13 mouse cellular contexts compared by ENCODE assay signal in the genomic region with DNA sequence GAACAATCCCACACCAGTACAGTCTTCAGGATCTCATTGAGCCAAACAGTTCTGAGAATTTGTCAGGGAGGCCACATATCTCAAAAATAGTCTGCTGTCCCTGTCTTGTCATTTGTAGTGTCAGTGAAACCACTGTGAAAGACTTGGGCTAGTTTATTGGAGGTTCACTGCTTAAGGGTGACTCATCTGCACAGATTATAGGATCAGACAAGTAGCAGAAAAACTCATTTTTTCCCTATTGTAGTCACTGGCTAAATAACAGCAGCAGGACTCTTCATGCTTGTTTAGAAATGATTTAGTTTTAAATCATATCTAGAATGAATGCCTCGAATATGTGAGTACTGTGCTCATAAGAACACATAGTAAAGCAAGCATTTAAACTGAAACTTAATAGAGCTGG.
"Had no signal": no experiment of that assay in that cellular context is flagged by ENCODE, and none has a peak within 500 bp of the region (broad histone marks: within the 10 kb centered on the region; RNA-seq: fewer than 3 reads in every experiment).

No protein-coding gene starts in this region.

- DNase-seq: lung, adult 18-20 months; lung, embryonic 14.5 days; lung, postnatal 10 days; lung, postnatal 4 days; right cerebral cortex, postnatal 14 days; thymus, adult 2 months; thymus, postnatal 25 days; thymus, postnatal 4 days had no signal

- H3K36me3 ChIP-seq: midbrain, embryonic 10.5 days; midbrain, embryonic 13.5 days; midbrain, embryonic 15.5 days; neural tube, embryonic 12.5 days; stomach, embryonic 15.5 days had no signal

- H3K4me2 ChIP-seq: lung, embryonic 14.5 days; midbrain, embryonic 13.5 days; midbrain, embryonic 15.5 days; neural tube, embryonic 12.5 days; stomach, embryonic 15.5 days had no signal

- H3K27me3 ChIP-seq: midbrain, embryonic 13.5 days; midbrain, embryonic 15.5 days; neural tube, embryonic 12.5 days; stomach, embryonic 15.5 days had no signal

- H3K4me3 ChIP-seq: midbrain, embryonic 10.5 days; midbrain, embryonic 13.5 days; midbrain, embryonic 15.5 days; neural tube, embryonic 12.5 days; stomach, embryonic 15.5 days had no signal
